Mouse (Mus musculus): ENCODE measurements around the gene Plekhg1. TPM values are rescaled to one million over a fixed set of nuclear protein-coding genes. Genes with fewer than 3 reads are reported as not detected.
A peak's percentile ranks its signal among the peaks of the same experiment; 100 is the strongest.

Plekhg1 gene
- polyA plus RNA-seq, 1 experiment from 2014 or later = 12.4 TPM

DNA sequence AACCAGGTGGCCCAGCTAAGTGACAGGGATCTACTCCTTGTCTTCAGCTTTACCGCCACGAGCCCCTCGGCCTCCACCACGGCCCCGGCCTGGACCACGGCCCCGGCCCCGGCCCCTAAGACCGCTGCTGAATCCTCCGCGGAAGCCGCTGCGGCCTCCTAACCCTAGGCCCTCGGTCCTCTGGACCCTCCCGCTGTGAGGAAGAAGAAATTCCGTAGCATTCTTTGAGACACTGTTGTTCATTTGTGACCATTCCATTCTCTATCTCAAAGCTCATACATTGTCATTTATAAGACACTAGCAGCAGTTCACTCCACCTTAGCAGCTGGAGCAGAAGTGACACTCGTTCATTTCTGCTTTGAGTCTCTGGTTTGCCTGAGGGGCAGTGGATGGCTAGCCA lies 206.7 kb downstream of the Plekhg1 start:
- DNase-seq (no peak), ATAC-seq (ENCODE audit: insufficient read depth) (no peak)
- no peak overlapping the region for H3K27ac ChIP-seq (ENCODE audit: low read depth)
- WGBS = 91% methylated on average over 17 of the region's 17 CpGs
- H3K4me2 ChIP-seq = no peak overlapping the region
- H3K36me3 ChIP-seq (ENCODE audit: insufficient read depth) = peaks cover 3% of the 10 kb centered on the region; the same call in 1 of the 2 replicates
- H3K4me1 ChIP-seq (ENCODE audit: insufficient read depth) = no peaks in the 10 kb centered on the region
- H3K27me3 ChIP-seq (ENCODE audit: insufficient read depth, low read length) = no peaks in the 10 kb centered on the region
- H3K9ac ChIP-seq = no peak overlapping the region
- no peak overlapping the region for H3K4me3 ChIP-seq (ENCODE audit: low read depth, low read length)
- no peaks in the 10 kb centered on the region for H3K9me3 ChIP-seq (ENCODE audit: low read depth, low read length)
- TF ChIP-seq CTCF (IDR thresholded peaks at IDR 0.05; ENCODE audit: low read depth) = no peak

DNA sequence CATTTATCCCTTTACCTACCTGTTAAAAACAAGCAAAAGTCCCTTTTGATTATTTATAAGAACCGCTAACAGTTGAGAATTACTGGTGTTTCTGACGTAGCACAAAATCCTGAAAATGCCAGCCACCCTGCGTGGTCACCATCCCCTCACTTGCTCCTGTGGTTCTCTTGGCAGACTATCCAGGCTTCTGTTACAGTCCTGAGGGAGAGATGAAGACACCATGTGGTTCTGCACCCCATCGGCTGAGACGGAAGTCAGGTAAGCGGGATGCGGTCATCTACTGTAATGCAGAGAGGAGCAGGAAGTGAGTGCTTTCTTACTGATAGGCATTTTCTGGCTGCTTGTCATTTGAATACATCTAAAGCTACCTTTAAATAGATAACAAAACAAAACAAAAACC lies 207.2 kb downstream of the Plekhg1 start:
- 95% methylated on average over 7 of the region's 7 CpGs for WGBS
- Histone ChIP-seq H3K9me3 (ENCODE audit: low read depth, low read length) (no peaks in the 10 kb centered on the region), H3K4me1 (ENCODE audit: insufficient read depth) (no peaks in the 10 kb centered on the region), H3K9ac (no peak overlapping the region), H3K4me3 (ENCODE audit: low read depth, low read length) (no peak overlapping the region), H3K4me2 (no peak overlapping the region), H3K27me3 (ENCODE audit: insufficient read depth, low read length) (no peaks in the 10 kb centered on the region), H3K36me3 (ENCODE audit: insufficient read depth) (peaks cover 3% of the 10 kb centered on the region; the same call in 1 of the 2 replicates), H3K27ac (ENCODE audit: low read depth) (no peak overlapping the region)
- ATAC-seq (ENCODE audit: insufficient read depth) = no peak
- no peak for DNase-seq
- TF ChIP-seq CTCF (IDR thresholded peaks at IDR 0.05; ENCODE audit: low read depth) = no peak

DNA sequence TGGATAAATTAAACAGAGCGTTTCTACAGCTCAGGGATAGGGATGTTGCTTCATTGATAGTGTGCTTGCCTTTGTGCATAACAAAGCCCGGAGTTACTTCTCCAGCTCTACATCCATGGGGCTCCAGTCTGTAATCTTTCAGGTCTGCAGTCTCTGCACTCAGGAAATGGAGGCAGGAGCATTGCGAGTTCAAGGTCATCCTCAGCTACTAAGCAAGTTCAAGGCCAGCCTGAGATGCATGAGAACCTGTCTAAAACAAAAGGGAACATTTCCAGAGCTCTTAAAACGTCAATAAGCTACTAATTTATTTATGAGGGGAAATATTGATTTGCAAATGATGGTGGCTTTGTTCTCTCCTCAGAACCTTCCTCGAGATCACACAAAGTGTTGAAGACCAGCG lies 209.1 kb downstream of the Plekhg1 start:
- no peak for DNase-seq
- 86% methylated on average over 6 of the region's 6 CpGs for WGBS
- no peak for TF ChIP-seq CTCF (IDR thresholded peaks at IDR 0.05; ENCODE audit: low read depth)
- Histone ChIP-seq H3K4me1 (ENCODE audit: insufficient read depth) (no peaks in the 10 kb centered on the region), H3K9me3 (ENCODE audit: low read depth, low read length) (no peaks in the 10 kb centered on the region), H3K27me3 (ENCODE audit: insufficient read depth, low read length) (no peaks in the 10 kb centered on the region), H3K9ac (no peak overlapping the region), H3K4me2 (no peak overlapping the region), H3K36me3 (ENCODE audit: insufficient read depth) (peaks cover 3% of the 10 kb centered on the region; the same call in 1 of the 2 replicates), H3K27ac (ENCODE audit: low read depth) (no peak overlapping the region), H3K4me3 (ENCODE audit: low read depth, low read length) (no peak overlapping the region)
- no peak for ATAC-seq (ENCODE audit: insufficient read depth)

DNA sequence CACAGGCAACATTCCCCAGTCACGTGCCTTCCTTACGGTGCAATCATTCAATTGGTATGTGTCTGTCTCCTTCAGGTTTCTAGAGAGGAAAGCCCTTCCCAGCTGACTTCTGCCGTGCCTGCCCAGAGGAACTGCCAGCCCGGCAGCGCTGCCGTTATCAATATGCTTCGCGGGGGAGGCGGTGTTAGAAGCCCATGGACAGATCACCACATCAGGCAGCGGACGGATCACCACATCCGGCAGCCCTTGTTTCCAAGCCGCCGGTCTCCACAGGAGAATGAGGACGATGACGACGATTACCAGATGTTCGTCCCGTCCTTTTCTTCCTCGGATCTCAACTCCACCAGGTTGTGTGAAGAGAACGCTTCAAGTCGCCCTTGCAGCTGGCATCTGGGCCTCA lies 216.3 kb downstream of the Plekhg1 start:
- peaks cover 22% of the 10 kb centered on the region; the same call in 1 of the 2 replicates for H3K36me3 ChIP-seq (ENCODE audit: insufficient read depth)
- H3K4me2 ChIP-seq = no peak overlapping the region
- no peak for TF ChIP-seq CTCF (IDR thresholded peaks at IDR 0.05; ENCODE audit: low read depth)
- H3K4me1 ChIP-seq (ENCODE audit: insufficient read depth) = no peaks in the 10 kb centered on the region
- no peak overlapping the region for H3K9ac ChIP-seq
- no peak overlapping the region for H3K27ac ChIP-seq (ENCODE audit: low read depth)
- ATAC-seq (ENCODE audit: insufficient read depth) (no peak), DNase-seq (no peak)
- no peak overlapping the region for H3K4me3 ChIP-seq (ENCODE audit: low read depth, low read length)
- H3K27me3 ChIP-seq (ENCODE audit: insufficient read depth, low read length) = no peaks in the 10 kb centered on the region
- 68% methylated on average over 22 of the region's 22 CpGs for WGBS
- H3K9me3 ChIP-seq (ENCODE audit: low read depth, low read length) = no peaks in the 10 kb centered on the region

DNA sequence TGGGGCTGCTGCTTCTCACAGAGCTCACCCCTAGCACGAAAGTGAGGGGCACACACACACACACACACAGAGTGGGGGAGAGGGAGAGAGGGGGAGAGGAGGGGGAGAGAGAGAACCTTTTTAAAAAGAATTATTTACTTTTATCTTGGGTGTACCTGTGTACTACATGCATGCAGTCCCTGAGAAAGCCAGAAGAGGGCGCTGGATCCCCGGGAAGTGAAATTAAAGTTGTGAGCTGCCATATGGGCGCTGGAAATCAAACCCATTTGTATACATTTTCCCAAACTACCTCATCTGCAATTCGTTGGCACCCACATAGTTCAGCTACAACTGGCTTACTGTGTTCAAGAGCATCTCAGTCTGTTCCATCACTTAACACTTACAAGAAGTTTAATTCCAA lies 218.4 kb downstream of the Plekhg1 start:
- no peak overlapping the region for H3K9ac ChIP-seq
- H3K4me2 ChIP-seq = no peak overlapping the region
- no peak for ATAC-seq (ENCODE audit: insufficient read depth)
- peak; percentile 30 for TF ChIP-seq CTCF (IDR thresholded peaks at IDR 0.05; ENCODE audit: low read depth)
- H3K27ac ChIP-seq (ENCODE audit: low read depth) = no peak overlapping the region
- no peaks in the 10 kb centered on the region for H3K27me3 ChIP-seq (ENCODE audit: insufficient read depth, low read length)
- no peak for DNase-seq
- H3K9me3 ChIP-seq (ENCODE audit: low read depth, low read length) = no peaks in the 10 kb centered on the region
- no peaks in the 10 kb centered on the region for H3K4me1 ChIP-seq (ENCODE audit: insufficient read depth)
- H3K4me3 ChIP-seq (ENCODE audit: low read depth, low read length) = no peak overlapping the region
- H3K36me3 ChIP-seq (ENCODE audit: insufficient read depth) = peaks cover 22% of the 10 kb centered on the region; the same call in 1 of the 2 replicates
- 71% methylated on average over 5 of the region's 5 CpGs for WGBS

DNA sequence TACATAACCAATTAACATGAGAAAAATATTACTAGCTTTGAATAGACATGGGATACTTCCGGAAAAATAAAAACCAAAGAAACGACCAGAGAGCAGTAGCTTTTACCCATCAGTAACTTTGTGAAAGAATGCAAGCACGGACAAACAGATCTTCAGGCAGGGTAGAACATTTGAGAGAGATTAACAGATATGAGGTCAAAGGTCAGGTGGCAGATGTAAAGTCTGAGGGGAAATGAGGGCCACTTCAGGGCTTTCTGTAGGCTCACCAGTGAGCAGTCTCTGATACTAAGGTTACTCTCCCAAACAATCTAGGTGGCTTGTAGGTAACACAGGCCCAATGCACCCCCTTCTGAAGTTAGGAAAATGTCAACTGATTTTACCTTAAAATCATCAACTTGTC lies 228.9 kb downstream of the Plekhg1 start:
- no peaks in the 10 kb centered on the region for H3K27me3 ChIP-seq (ENCODE audit: insufficient read depth, low read length)
- no peak for TF ChIP-seq CTCF (IDR thresholded peaks at IDR 0.05; ENCODE audit: low read depth)
- ATAC-seq (ENCODE audit: insufficient read depth) = no peak
- no peak overlapping the region for H3K27ac ChIP-seq (ENCODE audit: low read depth)
- H3K9me3 ChIP-seq (ENCODE audit: low read depth, low read length) = no peaks in the 10 kb centered on the region
- DNase-seq = no peak
- H3K4me1 ChIP-seq (ENCODE audit: insufficient read depth) = peaks cover 5% of the 10 kb centered on the region; the same call in 1 of the 2 replicates
- no peak overlapping the region for H3K9ac ChIP-seq
- no peaks in the 10 kb centered on the region for H3K36me3 ChIP-seq (ENCODE audit: insufficient read depth)
- WGBS = 38% methylated on average over 3 of the region's 3 CpGs
- H3K4me2 ChIP-seq = no peak overlapping the region
- no peak overlapping the region for H3K4me3 ChIP-seq (ENCODE audit: low read depth, low read length)

DNA sequence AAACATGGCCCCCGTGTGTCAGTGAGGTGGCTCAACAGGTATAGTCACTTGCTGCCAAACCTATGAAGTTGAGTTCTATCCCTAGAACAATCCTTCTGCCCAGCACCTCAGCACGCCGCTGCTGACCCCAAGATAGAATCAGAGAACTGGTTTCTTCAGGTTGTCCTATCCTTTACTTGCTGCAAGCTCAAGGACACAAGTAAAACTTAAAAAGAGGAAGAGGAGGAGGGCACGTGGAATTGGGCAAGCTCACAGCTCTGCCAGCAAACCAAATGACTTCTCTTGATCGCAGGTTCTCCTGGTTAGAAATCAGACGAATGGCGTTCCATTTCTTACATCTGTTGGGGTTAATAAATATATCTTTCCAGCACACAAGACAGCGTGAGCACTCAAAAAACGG lies 232.1 kb downstream of the Plekhg1 start:
- Histone ChIP-seq H3K27ac (ENCODE audit: low read depth) (peak overlapping the region; percentile 98; the same call in 1 of the 2 replicates), H3K9ac (peak overlapping the region; percentile 85; the same call in 1 of the 2 replicates), H3K4me2 (peak overlapping the region; percentile 91), H3K9me3 (ENCODE audit: low read depth, low read length) (no peaks in the 10 kb centered on the region), H3K27me3 (ENCODE audit: insufficient read depth, low read length) (no peaks in the 10 kb centered on the region), H3K4me3 (ENCODE audit: low read depth, low read length) (peak overlapping the region; percentile 74), H3K36me3 (ENCODE audit: insufficient read depth) (no peaks in the 10 kb centered on the region), H3K4me1 (ENCODE audit: insufficient read depth) (peaks cover 8% of the 10 kb centered on the region; the same call in 1 of the 2 replicates)
- no peak for TF ChIP-seq CTCF (IDR thresholded peaks at IDR 0.05; ENCODE audit: low read depth)
- DNase-seq = no peak
- 89% methylated on average over 9 of the region's 9 CpGs for WGBS
- no peak for ATAC-seq (ENCODE audit: insufficient read depth)

Data from lung, embryonic 14.5 days (tissue).